9 mouse cellular contexts compared by ENCODE assay signal in the genomic region with DNA sequence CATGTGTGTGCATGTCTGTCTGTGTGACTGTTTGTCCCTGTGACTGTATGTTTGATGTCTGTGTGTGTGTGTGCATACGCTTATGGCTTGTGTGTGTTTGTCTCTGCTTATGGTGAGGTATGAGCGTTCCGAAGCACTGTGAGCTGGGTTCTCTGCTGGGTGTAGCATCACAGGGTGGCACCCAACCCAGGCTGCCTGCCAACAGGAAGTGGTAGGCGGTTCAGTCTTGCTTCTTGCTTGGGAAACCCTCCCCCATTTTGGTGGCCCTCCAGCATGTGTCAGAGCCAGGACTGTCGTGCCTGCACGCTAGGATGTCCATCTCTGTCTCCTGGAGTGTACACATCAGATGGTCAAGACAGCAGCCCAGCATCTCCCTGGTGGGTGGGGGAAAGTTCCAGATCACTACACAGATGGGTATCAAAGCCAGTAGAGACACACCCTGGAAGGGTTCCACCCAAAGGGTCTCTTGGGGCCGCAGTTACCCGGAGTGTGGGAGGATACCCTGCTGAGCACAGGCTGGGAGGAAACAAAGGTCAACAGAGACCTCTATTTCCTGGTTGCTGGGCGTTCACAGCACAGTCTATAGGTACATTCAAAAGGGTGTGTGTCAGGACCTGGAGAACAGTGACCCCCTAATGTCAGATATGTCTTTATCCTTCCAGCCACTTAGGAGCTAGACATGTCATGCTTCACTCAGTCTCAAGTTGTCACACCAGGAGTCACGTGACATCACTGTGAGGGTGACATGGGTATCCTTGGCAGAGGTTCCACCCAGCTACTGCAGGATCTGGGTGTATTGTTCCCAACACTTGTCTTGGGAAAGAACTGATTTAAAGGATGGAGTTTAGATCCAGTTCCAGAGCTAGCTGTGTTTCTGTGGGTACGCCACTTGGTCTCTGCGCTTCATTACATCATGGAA. TPM values are rescaled to one million over a fixed set of nuclear protein-coding genes. Genes with fewer than 3 reads are reported as not detected.
DNase-seq lines count a peak whose midpoint lies in the region; ATAC-seq and TF ChIP-seq lines count a peak whose summit lies in the region.
"Had no signal": no experiment of that assay in that cellular context is flagged by ENCODE, and none has a peak within 500 bp of the region (broad histone marks: within the 10 kb centered on the region; RNA-seq: fewer than 3 reads in every experiment).

No protein-coding gene starts in this region.

- H3K4me1 ChIP-seq in bone marrow, adult 2 months (ENCODE audit: control insufficient read depth, insufficient read depth, low read length), result peaks cover 36% of the 10 kb centered on the region
- H3K4me1 ChIP-seq in midbrain, embryonic 13.5 days (replicated peaks), result peaks cover 90% of the 10 kb centered on the region

- H3K9ac ChIP-seq in midbrain, embryonic 13.5 days (replicated peaks), result no peak overlapping the region
- H3K9ac ChIP-seq: embryonic facial prominence, embryonic 15.5 days had no signal

- peak overlapping the region; percentile 80 for H3K27ac ChIP-seq in bone marrow, adult 2 months (ENCODE audit: control insufficient read depth, insufficient read depth, low read depth, low read length, poor library complexity)
- no peak overlapping the region for H3K27ac ChIP-seq in midbrain, embryonic 13.5 days
- H3K27ac ChIP-seq: embryonic facial prominence, embryonic 15.5 days had no signal

- peaks cover 12% of the 10 kb centered on the region for H3K36me3 ChIP-seq in splenic B cell, adult 2 months (ENCODE audit: control insufficient read depth, insufficient read depth, low read length, poor library complexity, severe bottlenecking)
- H3K36me3 ChIP-seq in midbrain, embryonic 13.5 days, result peaks cover 80% of the 10 kb centered on the region

- DNase-seq in ovary, adult 18-20 months (ENCODE audit: low spot score), result peak; percentile 15
- no peak for DNase-seq in ovary, postnatal 10 days (ENCODE audit: low spot score)
- DNase-seq in gastrocnemius, postnatal 36 days, result peak; percentile 37 to 42
- DNase-seq in kidney, postnatal 4 days, result peak; percentile 39 to 55
- peak; percentile 87 to 89 for DNase-seq in lung, postnatal 4 days
- peak; percentile 88 for DNase-seq in splenic B cell, adult 2 months (ENCODE audit: low read depth, low spot score)

- H3K9me3 ChIP-seq in midbrain, embryonic 13.5 days, result no peaks in the 10 kb centered on the region
- H3K9me3 ChIP-seq: embryonic facial prominence, embryonic 15.5 days had no signal

- WGBS in bone marrow, adult 2 months, result 26% methylated on average over 12 of the region's 12 CpGs
- 86% methylated on average over 12 of the region's 12 CpGs for WGBS in midbrain, embryonic 13.5 days

- TF ChIP-seq CTCF in bone marrow, adult 2 months (IDR thresholded peaks at IDR 0.05; ENCODE audit: control insufficient read depth, insufficient read depth, low read length), result no peak

- no peak for ATAC-seq in midbrain, embryonic 13.5 days

- H3K4me2 ChIP-seq in midbrain, embryonic 13.5 days (replicated peaks), result no peak overlapping the region; the same call in 1 of the 2 replicates
- H3K4me2 ChIP-seq: embryonic facial prominence, embryonic 15.5 days had no signal

- TF ChIP-seq POLR2A in bone marrow, adult 2 months (IDR thresholded peaks at IDR 0.05; ENCODE audit: borderline replicate concordance, control insufficient read depth, low read depth, low read length), result peak; percentile 50; the same call in 1 of the 2 replicates

- intact Hi-C loops in gastrocnemius, postnatal 36 days (cut with DNase I), result no loop called here

- H3K4me3 ChIP-seq in bone marrow, adult 2 months (replicated peaks; ENCODE audit: control insufficient read depth, low read depth, low read length), result peak overlapping the region; percentile 3
- H3K4me3 ChIP-seq in midbrain, embryonic 13.5 days (replicated peaks), result no peak overlapping the region
- H3K4me3 ChIP-seq: embryonic facial prominence, embryonic 15.5 days had no signal

- no peaks in the 10 kb centered on the region for H3K27me3 ChIP-seq in splenic B cell, adult 2 months (ENCODE audit: control insufficient read depth, insufficient read depth, low read length, poor library complexity, severe bottlenecking)
- no peaks in the 10 kb centered on the region for H3K27me3 ChIP-seq in midbrain, embryonic 13.5 days
- H3K27me3 ChIP-seq: embryonic facial prominence, embryonic 15.5 days had no signal

RNA-seq across cellular contexts. Expression of a gene that starts 13.1 kb away (rescaled TPM):
- 8.9 and 21.0 TPM in 2 replicates for polyA plus RNA-seq in bone marrow, adult 2 months (2011; ENCODE audit: insufficient read depth, insufficient read length, low replicate concordance, missing spikeins)
- total RNA-seq in gastrocnemius, postnatal 36 days (2021), result 10 to 100 TPM; 18.4 to 24.0 TPM
- polyA plus RNA-seq in midbrain, embryonic 13.5 days (2015; fragmentation: Nextera tagmentation; extraction: Ambion mirVana), result 238 and 300 TPM in 2 replicates

Comparison
In these comparisons a context has a peak if more than half of its experiments do, and no peak if none do; other contexts are left out.
1. RNA of a gene that starts 13.1 kb away (polyA plus RNA-seq): 238 to 300 TPM in midbrain, embryonic 13.5 days; 8.9 to 21.0 TPM in bone marrow, adult 2 months; every median in the first group is over 10 times any median in the second.